Mouse (Mus musculus): ENCODE results near the gene Rasgef1b.

Gene Rasgef1b

DNA sequence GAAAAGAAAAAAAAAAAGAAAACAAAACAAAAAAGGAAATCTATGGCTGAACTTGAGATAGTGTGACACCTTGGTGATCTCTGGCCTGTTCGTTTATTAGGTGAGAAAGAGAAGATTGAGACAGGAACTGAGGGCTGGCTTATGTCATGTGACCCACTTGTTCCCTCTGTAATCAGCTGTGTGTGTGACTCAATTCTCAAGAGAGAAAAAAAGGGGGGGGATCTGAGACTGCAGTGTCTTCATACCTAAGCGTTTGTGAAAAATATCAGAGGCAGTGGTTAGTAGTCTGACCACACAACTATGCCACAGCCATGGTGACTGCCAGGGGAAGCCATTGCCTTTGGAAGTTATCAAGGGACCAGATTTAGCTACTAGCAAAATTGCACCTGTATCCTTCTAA is 276.9 kb downstream of the Rasgef1b start:
- in situ Hi-C loops (cut with MboI, MseI), result no loop called here

GRCm38 (mm10) chr5:99451416-99451815 is 277.4 kb downstream of the Rasgef1b start:
- in situ Hi-C loops (cut with MboI, MseI), result no loop called here

DNA sequence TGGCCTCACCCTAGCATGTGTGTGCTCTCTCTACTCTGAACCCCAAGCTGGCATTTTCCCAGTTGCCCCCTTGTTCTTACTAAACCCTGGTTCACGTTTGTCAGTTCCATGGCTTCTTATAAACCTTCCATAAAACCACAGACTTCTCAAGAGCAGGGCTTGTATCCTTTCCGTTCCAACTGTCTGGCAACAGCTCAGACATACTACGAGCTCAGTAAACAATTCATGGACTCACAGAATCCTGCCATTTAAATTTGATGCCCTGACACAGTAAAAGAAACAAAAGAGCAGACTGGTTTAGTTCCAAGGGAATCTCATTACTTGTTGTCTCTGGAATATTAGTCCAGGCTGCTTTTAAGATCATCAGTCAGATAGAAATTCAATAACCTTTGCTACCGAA is 277.9 kb downstream of the Rasgef1b start:
- in situ Hi-C loops (cut with MboI, MseI), result no loop called here

GRCm38 (mm10) chr5:99450463-99450862 is 278.4 kb downstream of the Rasgef1b start:
- in situ Hi-C loops (cut with MboI, MseI), result no loop called here

GRCm38 (mm10) chr5:99447481-99447880 is 281.4 kb downstream of the Rasgef1b start:
- in situ Hi-C loops (cut with MboI, MseI), result no loop called here

GRCm38 (mm10) chr5:99445242-99445641 is 283.6 kb downstream of the Rasgef1b start:
- in situ Hi-C loops (cut with MboI, MseI), result no loop called here

- in situ Hi-C loops (cut with MboI, MseI), result no loop called here
These were observed 284.1 kb downstream of the Rasgef1b start for GRCm38 (mm10) chr5:99444777-99445176.

DNA sequence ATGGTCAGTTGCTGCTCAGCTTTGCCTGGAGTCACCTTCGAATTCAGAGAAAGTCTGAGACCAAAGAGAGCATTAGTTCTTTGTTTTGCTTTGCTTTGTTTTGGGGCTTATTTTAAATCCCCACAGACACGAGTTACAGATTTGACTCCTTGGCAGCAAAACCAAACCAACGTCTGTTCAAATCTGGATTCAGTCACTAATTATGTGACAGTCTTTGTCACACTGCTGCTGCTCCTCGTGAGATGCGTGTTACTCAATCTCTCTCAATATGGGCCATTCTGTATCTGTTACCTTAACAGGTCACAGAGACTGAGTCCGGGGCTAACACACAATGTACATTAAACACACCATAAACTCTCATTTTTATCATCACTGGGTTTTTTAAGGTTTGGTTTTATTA is 288.8 kb downstream of the Rasgef1b start:
- in situ Hi-C loops (cut with MboI, MseI), result no loop called here

DNA sequence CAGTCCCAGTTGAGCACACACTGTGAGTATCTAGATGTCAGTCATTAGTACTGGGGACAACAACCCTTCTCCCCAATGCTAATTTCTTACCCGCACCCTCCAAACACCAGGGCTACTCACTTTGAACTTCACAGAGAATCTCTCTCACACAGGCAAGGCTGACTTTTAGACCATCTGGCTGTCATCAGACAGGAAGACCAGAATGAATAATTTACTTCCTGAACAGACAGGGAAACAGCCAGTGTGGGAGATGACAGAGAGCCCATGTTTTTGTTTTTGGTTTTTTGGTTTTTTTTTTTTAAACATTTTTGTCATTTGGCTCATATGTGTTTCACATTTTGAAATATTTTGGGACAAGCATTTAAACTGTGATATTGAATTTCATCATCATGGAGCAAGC is 290.3 kb downstream of the Rasgef1b start:
- in situ Hi-C loops (cut with MboI, MseI), result no loop called here

- in situ Hi-C loops (cut with MboI, MseI), result no loop called here
These were observed 294.6 kb downstream of the Rasgef1b start for GRCm38 (mm10) chr5:99434226-99434625.

- in situ Hi-C loops (cut with MboI, MseI), result no loop called here
These were observed 296.4 kb downstream of the Rasgef1b start for GRCm38 (mm10) chr5:99432471-99432870.

DNA sequence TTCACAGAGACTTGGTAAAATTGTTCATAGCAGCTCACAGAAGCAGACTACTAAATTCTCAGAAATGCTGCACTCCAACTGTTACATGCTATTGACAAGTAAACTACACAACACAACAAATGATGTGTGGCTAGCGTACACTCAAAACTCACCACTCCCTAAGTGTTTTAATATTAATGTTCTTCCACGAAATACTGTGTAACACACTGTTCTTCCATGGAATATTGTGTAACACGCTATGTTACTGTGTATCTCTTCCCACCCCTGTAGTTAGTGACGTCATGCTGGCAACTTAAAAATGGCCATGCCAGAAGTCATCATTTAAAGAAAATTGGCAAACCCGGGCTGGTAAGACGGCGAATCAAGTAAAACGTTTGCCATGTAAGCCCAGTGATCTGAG is 299.6 kb downstream of the Rasgef1b start:
- in situ Hi-C loops (cut with MboI, MseI), result no loop called here

GRCm38 (mm10) chr5:99428648-99429047 is 300.2 kb downstream of the Rasgef1b start:
- in situ Hi-C loops (cut with MboI, MseI), result no loop called here

DNA sequence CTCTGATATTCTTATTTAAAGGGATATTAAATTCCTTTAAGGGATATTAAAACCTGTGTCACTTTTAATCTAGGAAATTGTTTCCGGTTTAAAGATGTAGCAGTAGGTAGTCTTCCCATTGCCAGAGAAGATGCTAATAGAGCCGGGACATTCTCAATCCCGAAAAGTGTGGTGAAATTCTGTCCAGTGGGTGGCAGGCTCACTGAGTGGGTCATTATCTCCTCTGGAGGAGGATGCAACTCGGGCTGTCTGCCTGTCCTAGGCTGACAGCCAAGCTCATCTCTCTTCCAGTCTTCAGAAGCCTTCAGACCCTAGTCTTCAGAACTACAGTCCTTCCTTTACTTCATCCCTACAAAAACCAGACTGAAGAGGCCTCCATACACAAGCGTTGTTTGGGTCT is 305.6 kb downstream of the Rasgef1b start:
- in situ Hi-C loops (cut with MboI, MseI), result no loop called here

GRCm38 (mm10) chr5:99422856-99423255 is 306.0 kb downstream of the Rasgef1b start:
- in situ Hi-C loops (cut with MboI, MseI), result no loop called here

- in situ Hi-C loops (cut with MboI, MseI), result no loop called here
These were observed 306.8 kb downstream of the Rasgef1b start for GRCm38 (mm10) chr5:99422092-99422491.

GRCm38 (mm10) chr5:99419872-99420271 is 309.0 kb downstream of the Rasgef1b start:
- in situ Hi-C loops (cut with MboI, MseI), result no loop called here

DNA sequence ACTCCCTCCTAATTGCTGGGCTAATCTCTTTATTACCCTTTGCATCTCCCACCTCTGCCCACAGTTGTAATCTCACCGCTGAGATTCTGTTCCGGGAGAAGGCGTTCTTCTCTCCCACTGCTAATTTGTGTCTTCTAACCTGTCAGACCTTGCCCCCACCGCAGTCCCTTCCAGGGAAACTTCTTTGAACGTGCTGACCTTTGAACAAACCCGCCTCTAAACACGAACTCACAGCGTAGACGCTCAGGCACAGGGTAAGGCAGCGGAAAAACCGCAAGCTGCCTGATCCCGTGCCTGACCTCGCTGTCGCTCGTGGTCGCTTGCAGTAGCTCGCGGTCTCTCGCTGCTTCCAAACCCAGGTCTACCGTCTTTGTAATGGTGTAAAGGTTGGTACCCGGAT is 312.0 kb downstream of the Rasgef1b start:
- in situ Hi-C loops (cut with MboI, MseI), result no loop called here

GRCm38 (mm10) chr5:99415676-99416075 is 313.2 kb downstream of the Rasgef1b start:
- in situ Hi-C loops (cut with MboI, MseI), result no loop called here

DNA sequence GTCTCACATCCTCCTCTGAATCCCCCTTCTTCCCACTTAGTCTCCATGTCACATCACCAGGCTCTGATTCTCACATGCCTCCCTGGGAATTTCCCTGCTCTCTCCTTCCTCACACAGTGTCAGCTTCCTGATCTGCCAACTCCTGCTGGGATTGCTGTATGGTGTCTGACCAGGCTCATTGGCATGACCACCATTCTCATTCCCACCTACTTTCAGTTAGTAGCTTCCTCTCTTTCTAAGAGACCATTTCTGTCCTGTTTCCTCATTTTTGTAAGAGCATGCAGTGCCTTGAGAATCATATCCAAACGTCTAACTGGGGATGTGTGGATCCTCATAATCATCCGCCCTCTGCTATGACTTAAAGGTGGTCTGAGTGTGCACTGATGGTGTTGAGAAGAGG is 313.8 kb downstream of the Rasgef1b start:
- in situ Hi-C loops (cut with MboI, MseI), result no loop called here

DNA sequence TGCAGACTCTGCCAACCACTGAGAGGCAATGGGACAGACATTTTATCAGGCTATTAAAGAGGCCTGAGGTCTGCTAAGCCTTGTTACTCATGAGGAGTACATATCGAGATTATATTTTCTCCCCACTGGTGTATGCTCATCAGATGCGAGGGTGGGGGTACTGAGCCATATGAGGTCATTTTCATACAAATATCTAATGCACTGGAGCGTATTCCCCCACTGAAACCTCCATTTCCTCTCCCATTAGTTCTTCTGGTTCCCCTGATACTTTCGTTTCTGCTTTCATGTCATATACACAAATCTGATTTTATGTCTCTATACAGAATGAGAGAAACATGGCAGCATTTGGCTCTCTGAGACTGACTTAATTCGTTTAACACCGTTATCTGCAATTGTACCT is 314.6 kb downstream of the Rasgef1b start:
- in situ Hi-C loops (cut with MboI, MseI), result no loop called here

DNA sequence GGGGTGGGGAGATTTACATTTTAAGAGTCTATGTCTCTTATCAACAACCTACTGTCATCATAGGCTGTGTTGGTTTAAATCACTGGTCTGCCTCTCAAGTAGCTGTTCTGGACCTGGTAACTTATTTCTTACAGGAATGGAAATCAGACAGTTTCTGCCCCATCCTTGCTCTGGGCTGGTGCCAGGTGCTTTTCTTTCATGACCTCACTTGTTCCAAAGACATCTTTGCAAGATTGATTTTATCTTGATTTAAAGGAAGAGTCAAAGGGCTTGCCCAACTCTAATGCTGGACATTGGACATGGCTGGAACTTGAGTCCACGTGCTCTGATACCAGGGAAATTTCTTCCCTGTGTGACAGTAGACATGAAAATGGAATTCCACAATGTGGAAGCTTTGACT is 315.0 kb downstream of the Rasgef1b start:
- in situ Hi-C loops (cut with MboI, MseI), result no loop called here

GRCm38 (mm10) chr5:99413391-99413790 is 315.5 kb downstream of the Rasgef1b start:
- in situ Hi-C loops (cut with MboI, MseI), result no loop called here

GRCm38 (mm10) chr5:99404403-99405170 is 324.3 kb downstream of the Rasgef1b start:
- in situ Hi-C loops (cut with MboI, MseI), result no loop called here

Measured in T-helper 2 cell (primary cell).